Mouse (Mus musculus): Measurements from ENCODE around the gene Lat.

DNA sequence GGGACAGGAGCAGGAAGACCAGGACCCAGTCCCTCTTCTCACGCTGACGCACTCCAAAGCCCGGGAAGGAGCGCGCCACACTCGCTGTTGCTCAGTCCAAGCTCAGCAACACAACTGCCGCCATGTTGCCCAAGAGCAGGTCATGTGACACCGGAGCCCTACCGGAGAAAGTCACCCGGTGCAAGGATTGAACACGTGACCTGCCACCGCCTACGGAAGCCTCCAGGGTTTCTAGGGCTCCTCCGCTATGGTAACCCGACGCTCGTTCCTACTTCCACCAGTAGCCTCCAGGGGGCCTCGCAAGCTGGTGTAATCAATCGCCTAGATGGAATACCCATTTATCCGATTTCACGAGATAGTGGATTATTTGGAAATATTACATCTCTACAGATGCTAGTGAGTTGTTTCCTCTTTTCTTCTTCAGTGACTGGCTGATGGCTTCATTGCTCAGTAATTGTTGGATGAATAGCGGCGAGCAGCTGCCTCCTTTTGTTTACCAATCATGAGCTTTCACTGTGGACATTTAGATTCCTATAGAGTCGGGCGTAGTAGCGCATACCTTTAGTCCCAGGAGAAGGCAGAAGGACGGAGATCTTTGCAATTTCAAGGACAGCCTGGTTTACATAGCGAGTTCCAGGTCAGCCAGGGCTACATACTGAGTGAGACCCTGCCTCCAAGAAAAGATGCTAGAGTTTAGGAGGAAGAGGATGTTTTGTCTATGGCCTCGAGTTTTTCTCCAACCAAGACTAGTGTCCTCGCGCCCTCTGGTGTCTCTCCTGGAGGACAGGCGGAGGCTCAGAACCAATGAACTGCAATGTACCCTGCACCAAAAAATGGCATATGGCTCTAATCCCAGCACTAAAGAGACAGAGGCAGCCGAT, 8.1 kb upstream of the Lat start, which contains the start of gene Spns1:
- TF ChIP-seq CTCF (conservative IDR thresholded peaks at IDR 0.05; ENCODE audit: low read length) (peak; percentile 84), NANOG (IDR thresholded peaks at IDR 0.05; ENCODE audit: borderline replicate concordance, low read length) (peak; percentile 45; the same call in 1 of the 2 replicates)

All from E14TG2a.4 (cell line).